Comparison of ENCODE assay signal across 8 mouse cellular contexts in genomic region chr11:103015881-103016825, GRCm38 (mm10). TPM values are rescaled to one million over a fixed set of nuclear protein-coding genes. Genes with fewer than 3 reads are reported as not detected.
DNase-seq lines count a peak whose midpoint lies in the region; TF ChIP-seq lines count a peak whose summit lies in the region.

No protein-coding gene starts in this region.

- no peak for TF ChIP-seq CTCF in gastrocnemius, adult 2 months (IDR thresholded peaks at IDR 0.05)

- peak overlapping the region; percentile 88 for H3K4me3 ChIP-seq in gastrocnemius, adult 2 months
- H3K4me3 ChIP-seq in ES-E14 (ENCODE audit: insufficient read depth in 1 of 2, low read depth in 1 of 2, low read length in 2 of 2, poor library complexity in 1 of 2, severe bottlenecking in 1 of 2): peak overlapping the region; percentile 78 to 98
- H3K4me3 ChIP-seq in hindbrain, embryonic 10.5 days: peak overlapping the region; percentile 79
- H3K4me3 ChIP-seq in midbrain, embryonic 10.5 days: peak overlapping the region; percentile 75

- 51% methylated on average over 27 of the region's 27 CpGs for WGBS in hindbrain, embryonic 10.5 days
- 53% methylated on average over 27 of the region's 27 CpGs for WGBS in midbrain, embryonic 10.5 days

- H3K27ac ChIP-seq in gastrocnemius, adult 2 months: peak overlapping the region; percentile 92
- H3K27ac ChIP-seq in ES-E14 (ENCODE audit: insufficient read depth, low read depth, low read length, poor library complexity, severe bottlenecking): no peak overlapping the region; the same call in 1 of the 2 replicates
- H3K27ac ChIP-seq in hindbrain, embryonic 10.5 days: peak overlapping the region; percentile 96
- H3K27ac ChIP-seq in midbrain, embryonic 10.5 days (replicated peaks): peak overlapping the region; percentile 96

- H3K9me3 ChIP-seq in ES-E14 (ENCODE audit: control insufficient read depth, insufficient read depth, low read depth, low read length): no peaks in the 10 kb centered on the region
- no peaks in the 10 kb centered on the region for H3K9me3 ChIP-seq in hindbrain, embryonic 10.5 days
- H3K9me3 ChIP-seq in midbrain, embryonic 10.5 days (replicated peaks): no peaks in the 10 kb centered on the region

- in situ Hi-C loops in ES-E14 (cut with MboI; ENCODE audit: low sequenced_read_pairs in 2 of 2, unreplicated experiment in 2 of 2): no loop called here

- peaks cover 0 to 7% of the 10 kb centered on the region in 2 experiments; a peak in 3 of 4 replicates for H3K4me1 ChIP-seq in ES-E14 (ENCODE audit: control insufficient read depth in 2 of 2, insufficient read depth in 2 of 2, low read length in 2 of 2, poor library complexity in 1 of 2)
- peaks cover 18% of the 10 kb centered on the region for H3K4me1 ChIP-seq in hindbrain, embryonic 10.5 days (replicated peaks)
- H3K4me1 ChIP-seq in midbrain, embryonic 10.5 days: peaks cover 18% of the 10 kb centered on the region

- H3K36me3 ChIP-seq in ES-E14 (ENCODE audit: control insufficient read depth, insufficient read depth, low read length, poor library complexity, severe bottlenecking): peaks cover 14% of the 10 kb centered on the region
- peaks cover 42% of the 10 kb centered on the region for H3K36me3 ChIP-seq in hindbrain, embryonic 10.5 days
- H3K36me3 ChIP-seq in midbrain, embryonic 10.5 days: peaks cover 42% of the 10 kb centered on the region

- intact Hi-C loops in gastrocnemius, adult 2 months (cut with DNase I): no loop called here
- intact Hi-C loops in left cerebral cortex, postnatal 36 days (cut with DNase I): no loop called here

- DNase-seq in gastrocnemius, adult 2 months: peak; percentile 7
- DNase-seq in gastrocnemius, adult 8-10 months (ENCODE audit: low spot score in 2 of 2): no peak
- DNase-seq in ES-E14 (ENCODE audit: low read depth, low spot score): no peak
- DNase-seq in hindbrain, embryonic 10.5 days (ENCODE audit: low spot score): peak; percentile 10
- DNase-seq in midbrain, embryonic 10.5 days (ENCODE audit: low spot score): no peak
- no peak for DNase-seq in spleen, postnatal 10 days (ENCODE audit: low spot score in 2 of 2)
- DNase-seq in cerebellum, postnatal 25 days: no peak
- no peak for DNase-seq in left cerebral cortex, postnatal 36 days (ENCODE audit: low spot score in 2 of 2)

- no peaks in the 10 kb centered on the region for H3K27me3 ChIP-seq in hindbrain, embryonic 10.5 days (ENCODE audit: insufficient read depth, poor library complexity, severe bottlenecking)
- no peaks in the 10 kb centered on the region for H3K27me3 ChIP-seq in midbrain, embryonic 10.5 days (ENCODE audit: low read depth, poor library complexity, severe bottlenecking)

- H3K9ac ChIP-seq in ES-E14 (ENCODE audit: insufficient read depth, low read depth, low read length, poor library complexity, severe bottlenecking): peak overlapping the region; percentile 89

TF ChIP-seq in ES-E14, 5 proteins besides CTCF, POLR2A, EP300 and RAD21:
- TF ChIP-seq HCFC1 (IDR thresholded peaks at IDR 0.05; ENCODE audit: borderline replicate concordance, insufficient read depth, low read length) (no peak), MAFK (IDR thresholded peaks at IDR 0.05; ENCODE audit: insufficient read depth, low read depth, low read length) (no peak), ZC3H11A (IDR thresholded peaks at IDR 0.05; ENCODE audit: borderline replicate concordance, low read depth, low read length) (no peak), CHD2 (IDR thresholded peaks at IDR 0.05; ENCODE audit: low read depth, low read length) (no peak), ZNF384 (IDR thresholded peaks at IDR 0.05; ENCODE audit: low read depth, low read length) (no peak)

RNA-seq across cellular contexts. Expression of gene Nmt1, which starts 11.8 kb away (rescaled TPM):
- 10 to 100 TPM; 43.8 to 51.9 TPM for total RNA-seq in gastrocnemius, adult 2 months (2021)
- 10 to 100 TPM; 44.4 to 52.7 (median 50.5) TPM for total RNA-seq in gastrocnemius, adult 8-10 months (2022)
- 57.1 and 61.0 TPM in 2 replicates for total RNA-seq in ES-E14 (2012; rRNA removed)
- polyA plus RNA-seq in hindbrain, embryonic 10.5 days (2016; fragmentation: Nextera tagmentation; extraction: Ambion mirVana): 47.1 and 55.6 TPM in 2 replicates
- polyA plus RNA-seq in midbrain, embryonic 10.5 days (2016; fragmentation: Nextera tagmentation; extraction: Ambion mirVana): 57.3 and 61.8 TPM in 2 replicates
- total RNA-seq in left cerebral cortex, postnatal 36 days (2021): 100 to 1,000 TPM; 126 to 127 TPM

RNA-seq across cellular contexts. Expression of gene Dcakd, which starts 12.0 kb away (rescaled TPM):
- 10 to 100 TPM; 12.4 to 25.8 TPM for total RNA-seq in gastrocnemius, adult 2 months (2021)
- total RNA-seq in gastrocnemius, adult 8-10 months (2022): 10 to 100 TPM; 10.3 to 15.1 (median 13.0) TPM
- total RNA-seq in ES-E14 (2012; rRNA removed): 32.1 and 43.7 TPM in 2 replicates
- 272 and 276 TPM in 2 replicates for polyA plus RNA-seq in hindbrain, embryonic 10.5 days (2016; fragmentation: Nextera tagmentation; extraction: Ambion mirVana)
- polyA plus RNA-seq in midbrain, embryonic 10.5 days (2016; fragmentation: Nextera tagmentation; extraction: Ambion mirVana): 265 and 287 TPM in 2 replicates
- 10 to 100 TPM; 49.7 to 55.1 TPM for total RNA-seq in left cerebral cortex, postnatal 36 days (2021)

Comparison
In these comparisons a context has a peak if more than half of its experiments do, and no peak if none do; other contexts are left out.
1. DNase-seq: peak in gastrocnemius, adult 2 months (single experiment) and hindbrain, embryonic 10.5 days (single experiment); none in gastrocnemius, adult 8-10 months (0 of 2), ES-E14 (single experiment), midbrain, embryonic 10.5 days (single experiment), spleen, postnatal 10 days (0 of 2), cerebellum, postnatal 25 days (0 of 2) and left cerebral cortex, postnatal 36 days (0 of 2).
2. Peak in every context shown above with its lines, with median percentiles within 50 percentile points of each other: H3K4me3 ChIP-seq.